Mouse (Mus musculus): ENCODE data around the gene Rhbdl3.

- TF ChIP-seq CTCF (IDR thresholded peaks at IDR 0.05; ENCODE audit: borderline replicate concordance, insufficient read depth, low read depth, low read length) (no peak), POLR2A (IDR thresholded peaks at IDR 0.05; ENCODE audit: borderline replicate concordance, insufficient read depth, low read length) (no peak)
Measured at GRCm38 (mm10) chr11:80382626-80383018, 81.9 kb downstream of the Rhbdl3 start.
